Mouse (Mus musculus): Measurements from ENCODE around the gene Dock2. TPM values are rescaled to one million over a fixed set of nuclear protein-coding genes. Genes with fewer than 3 reads are reported as not detected.

The Dock2 gene
- polyA plus RNA-seq, 1 experiment from 2014 or later = 2.1 TPM

DNA sequence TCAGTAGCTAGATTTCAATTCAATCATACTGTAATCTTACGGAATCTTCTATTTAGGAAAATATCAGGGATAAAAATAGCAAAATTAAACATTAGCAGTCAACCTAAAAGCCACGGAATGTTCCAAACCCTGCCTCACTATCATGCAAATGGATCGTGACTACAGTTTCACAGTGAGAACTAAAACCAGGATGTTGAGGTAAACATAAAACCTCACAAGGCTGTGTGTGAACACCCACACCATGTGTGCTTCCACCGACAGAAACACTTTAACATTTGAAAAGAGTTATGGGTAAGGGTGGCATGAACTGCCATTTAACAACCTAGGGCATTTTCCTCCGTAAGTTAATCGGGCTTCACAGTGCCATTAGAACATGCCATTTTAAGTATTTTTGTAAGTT is 294.1 kb downstream of the Dock2 start:
- Histone ChIP-seq H3K36me3 (no peaks in the 10 kb centered on the region), H3K9me3 (replicated peaks) (no peaks in the 10 kb centered on the region), H3K4me2 (replicated peaks) (no peak overlapping the region), H3K27ac (replicated peaks) (no peak overlapping the region), H3K4me3 (replicated peaks) (no peak overlapping the region), H3K4me1 (no peaks in the 10 kb centered on the region), H3K9ac (no peak overlapping the region), H3K27me3 (no peaks in the 10 kb centered on the region)
- 63% methylated on average over 6 of the region's 6 CpGs for WGBS
- no peak for ATAC-seq (ENCODE audit: insufficient number of reproducible peaks, low FRiP score, low TSS enrichment, low read depth)

GRCm38 (mm10) chr11:34479301-34479700 is 304.4 kb downstream of the Dock2 start:
- H3K27me3 ChIP-seq = no peaks in the 10 kb centered on the region
- no peak overlapping the region for H3K4me3 ChIP-seq (replicated peaks)
- no peak overlapping the region for H3K4me2 ChIP-seq (replicated peaks)
- ATAC-seq (ENCODE audit: insufficient number of reproducible peaks, low FRiP score, low TSS enrichment, low read depth) = no peak
- no peak overlapping the region for H3K9ac ChIP-seq
- H3K27ac ChIP-seq (replicated peaks) = no peak overlapping the region
- no peaks in the 10 kb centered on the region for H3K9me3 ChIP-seq (replicated peaks)
- no peaks in the 10 kb centered on the region for H3K4me1 ChIP-seq
- 81% methylated on average over 5 of the region's 5 CpGs for WGBS
- H3K36me3 ChIP-seq = no peaks in the 10 kb centered on the region

GRCm38 (mm10) chr11:34469792-34470191 is 313.9 kb downstream of the Dock2 start:
- Histone ChIP-seq H3K36me3 (no peaks in the 10 kb centered on the region), H3K9me3 (replicated peaks) (no peaks in the 10 kb centered on the region), H3K4me1 (no peaks in the 10 kb centered on the region), H3K27me3 (no peaks in the 10 kb centered on the region), H3K9ac (no peak overlapping the region), H3K27ac (replicated peaks) (no peak overlapping the region), H3K4me2 (replicated peaks) (no peak overlapping the region), H3K4me3 (replicated peaks) (no peak overlapping the region)
- no peak for ATAC-seq (ENCODE audit: insufficient number of reproducible peaks, low FRiP score, low TSS enrichment, low read depth)
- 72% methylated on average over 2 of the region's 2 CpGs for whole genome bisulfite sequencing

GRCm38 (mm10) chr11:34468571-34468970 is 315.1 kb downstream of the Dock2 start:
- H3K4me1 ChIP-seq = no peaks in the 10 kb centered on the region

GRCm38 (mm10) chr11:34467056-34467455 is 316.6 kb downstream of the Dock2 start:
- 69% methylated on average over 1 of the region's 1 CpGs for WGBS
- Histone ChIP-seq H3K27me3 (no peaks in the 10 kb centered on the region), H3K4me2 (replicated peaks) (no peak overlapping the region), H3K36me3 (no peaks in the 10 kb centered on the region), H3K27ac (replicated peaks) (no peak overlapping the region), H3K9me3 (replicated peaks) (no peaks in the 10 kb centered on the region), H3K4me3 (replicated peaks) (no peak overlapping the region), H3K9ac (no peak overlapping the region), H3K4me1 (no peaks in the 10 kb centered on the region)
- ATAC-seq (ENCODE audit: insufficient number of reproducible peaks, low FRiP score, low TSS enrichment, low read depth) = no peak

More at GRCm38 (mm10) chr11:34468571-34468970, 315.1 kb downstream of the Dock2 start:
- Histone ChIP-seq H3K9ac (no peak overlapping the region), H3K4me3 (replicated peaks) (no peak overlapping the region), H3K36me3 (no peaks in the 10 kb centered on the region), H3K9me3 (replicated peaks) (no peaks in the 10 kb centered on the region), H3K27ac (replicated peaks) (no peak overlapping the region), H3K27me3 (no peaks in the 10 kb centered on the region), H3K4me2 (replicated peaks) (no peak overlapping the region)
- 49% methylated on average over 3 of the region's 3 CpGs for WGBS
- no peak for ATAC-seq (ENCODE audit: insufficient number of reproducible peaks, low FRiP score, low TSS enrichment, low read depth)

DNA sequence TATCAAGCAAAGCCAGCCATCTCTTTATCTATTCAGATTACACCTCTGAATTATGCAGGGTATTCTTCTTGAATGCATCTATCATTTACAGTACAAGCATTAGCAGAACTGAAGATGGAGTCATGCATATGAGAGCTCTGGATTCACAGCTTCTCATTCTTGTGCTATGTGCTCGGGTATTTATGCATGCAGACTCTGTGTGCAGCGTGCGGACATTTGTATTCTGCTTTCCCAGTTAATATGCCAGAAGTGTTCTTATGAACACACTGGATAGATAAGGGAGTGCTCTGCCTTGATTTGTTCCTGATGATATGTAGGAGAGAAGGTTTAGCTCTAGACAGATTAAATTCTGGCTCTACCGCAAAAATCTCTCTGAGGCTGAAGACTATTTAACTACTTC is 333.7 kb downstream of the Dock2 start:
- Histone ChIP-seq H3K4me1 (no peaks in the 10 kb centered on the region), H3K4me2 (replicated peaks) (no peak overlapping the region), H3K9me3 (replicated peaks) (no peaks in the 10 kb centered on the region), H3K36me3 (no peaks in the 10 kb centered on the region), H3K27me3 (no peaks in the 10 kb centered on the region), H3K9ac (no peak overlapping the region), H3K27ac (replicated peaks) (no peak overlapping the region), H3K4me3 (replicated peaks) (no peak overlapping the region)
- ATAC-seq (ENCODE audit: insufficient number of reproducible peaks, low FRiP score, low TSS enrichment, low read depth) = no peak
- 88% methylated on average over 4 of the region's 4 CpGs for WGBS

DNA sequence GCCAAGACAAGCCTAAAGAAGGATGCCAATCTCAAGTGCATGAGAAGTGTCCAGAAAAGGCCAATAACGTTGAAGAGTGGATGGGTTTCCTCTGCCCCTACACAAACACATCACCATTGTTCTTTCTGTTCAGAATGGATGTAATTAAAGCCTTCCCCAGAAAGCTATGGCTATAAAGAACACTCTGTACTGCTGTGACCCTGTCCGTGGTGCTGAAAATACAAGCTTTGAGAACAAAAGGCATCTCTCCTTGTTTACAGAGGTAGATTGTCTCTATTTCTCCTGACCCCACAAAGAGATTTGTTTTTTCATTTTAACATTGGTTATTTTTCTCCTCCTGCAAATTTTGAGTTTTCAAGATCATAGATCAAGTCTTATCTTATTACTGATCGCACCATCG is 335.8 kb downstream of the Dock2 start:
- H3K9ac ChIP-seq = no peak overlapping the region
- H3K4me1 ChIP-seq = no peaks in the 10 kb centered on the region
- WGBS = 43% methylated on average over 4 of the region's 4 CpGs
- ATAC-seq (ENCODE audit: insufficient number of reproducible peaks, low FRiP score, low TSS enrichment, low read depth) = no peak
- no peak overlapping the region for H3K27ac ChIP-seq (replicated peaks)
- H3K27me3 ChIP-seq = no peaks in the 10 kb centered on the region
- no peaks in the 10 kb centered on the region for H3K9me3 ChIP-seq (replicated peaks)
- no peaks in the 10 kb centered on the region for H3K36me3 ChIP-seq
- H3K4me3 ChIP-seq (replicated peaks) = no peak overlapping the region
- no peak overlapping the region for H3K4me2 ChIP-seq (replicated peaks)

- no peaks in the 10 kb centered on the region for H3K36me3 ChIP-seq
- ATAC-seq (ENCODE audit: insufficient number of reproducible peaks, low FRiP score, low TSS enrichment, low read depth) = no peak
- H3K27ac ChIP-seq (replicated peaks) = no peak overlapping the region
- WGBS = 57% methylated on average over 2 of the region's 2 CpGs
- no peak overlapping the region for H3K4me2 ChIP-seq (replicated peaks)
- no peaks in the 10 kb centered on the region for H3K9me3 ChIP-seq (replicated peaks)
- H3K27me3 ChIP-seq = no peaks in the 10 kb centered on the region
- H3K4me1 ChIP-seq = no peaks in the 10 kb centered on the region
- H3K9ac ChIP-seq = no peak overlapping the region
- H3K4me3 ChIP-seq (replicated peaks) = no peak overlapping the region
Observed at GRCm38 (mm10) chr11:34438429-34438828, 345.3 kb downstream of the Dock2 start.

DNA sequence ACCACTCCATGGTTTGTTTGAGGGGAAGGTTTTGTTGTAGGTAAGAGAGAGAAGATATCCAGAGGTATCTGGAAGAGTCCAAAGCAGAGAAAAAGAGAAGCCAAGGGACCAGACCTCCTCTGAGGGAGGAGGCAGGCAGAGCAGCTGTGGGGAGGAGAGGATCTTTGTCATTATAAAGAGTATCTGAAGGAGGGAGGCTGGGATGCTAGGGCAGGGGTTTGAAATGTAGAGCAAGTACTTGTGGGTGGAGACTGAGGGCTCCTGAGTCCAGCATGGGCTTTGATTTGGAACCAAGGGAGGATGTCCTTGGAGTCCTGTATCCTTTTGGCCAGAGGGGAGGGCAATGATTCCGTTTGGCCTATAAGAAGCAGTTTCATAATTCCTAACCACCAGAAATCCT is 346.2 kb downstream of the Dock2 start:
- Histone ChIP-seq H3K9me3 (replicated peaks) (no peaks in the 10 kb centered on the region), H3K27ac (replicated peaks) (no peak overlapping the region), H3K36me3 (no peaks in the 10 kb centered on the region), H3K27me3 (no peaks in the 10 kb centered on the region), H3K4me2 (replicated peaks) (no peak overlapping the region), H3K4me1 (no peaks in the 10 kb centered on the region), H3K4me3 (replicated peaks) (no peak overlapping the region), H3K9ac (no peak overlapping the region)
- 59% methylated on average over 1 of the region's 1 CpGs for WGBS
- ATAC-seq (ENCODE audit: insufficient number of reproducible peaks, low FRiP score, low TSS enrichment, low read depth) = no peak

DNA sequence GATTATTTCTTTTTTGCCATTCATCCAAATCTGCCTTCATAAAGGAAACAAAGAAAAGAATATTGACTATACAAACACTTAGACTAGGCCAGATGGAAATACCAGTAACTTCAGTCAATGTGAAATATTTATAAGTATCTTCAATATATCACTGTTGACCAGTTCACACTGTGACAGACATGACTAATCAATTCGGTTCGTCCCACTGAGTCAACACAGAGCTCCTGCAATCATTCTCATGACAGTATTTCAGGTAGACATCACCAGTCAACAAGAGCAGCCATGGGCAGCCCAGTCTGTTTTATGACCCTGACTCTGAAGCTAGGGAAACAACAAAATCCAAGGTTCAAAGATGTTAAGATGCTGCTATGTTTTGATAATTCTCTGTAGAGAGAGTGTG is 351.7 kb downstream of the Dock2 start:
- 87% methylated on average over 2 of the region's 2 CpGs for WGBS
- no peak overlapping the region for H3K4me2 ChIP-seq (replicated peaks)
- no peaks in the 10 kb centered on the region for H3K36me3 ChIP-seq
- no peak for ATAC-seq (ENCODE audit: insufficient number of reproducible peaks, low FRiP score, low TSS enrichment, low read depth)
- no peak overlapping the region for H3K9ac ChIP-seq
- H3K27ac ChIP-seq (replicated peaks) = no peak overlapping the region
- no peaks in the 10 kb centered on the region for H3K9me3 ChIP-seq (replicated peaks)
- H3K4me1 ChIP-seq = no peaks in the 10 kb centered on the region
- no peaks in the 10 kb centered on the region for H3K27me3 ChIP-seq
- no peak overlapping the region for H3K4me3 ChIP-seq (replicated peaks)

- H3K36me3 ChIP-seq = no peaks in the 10 kb centered on the region
- no peak overlapping the region for H3K9ac ChIP-seq
- H3K4me1 ChIP-seq = no peaks in the 10 kb centered on the region
- H3K4me2 ChIP-seq (replicated peaks) = no peak overlapping the region
- ATAC-seq (ENCODE audit: insufficient number of reproducible peaks, low FRiP score, low TSS enrichment, low read depth) = no peak
- 63% methylated on average over 5 of the region's 5 CpGs for WGBS
- no peak overlapping the region for H3K27ac ChIP-seq (replicated peaks)
- no peaks in the 10 kb centered on the region for H3K9me3 ChIP-seq (replicated peaks)
- H3K27me3 ChIP-seq = no peaks in the 10 kb centered on the region
- no peak overlapping the region for H3K4me3 ChIP-seq (replicated peaks)
Observed at GRCm38 (mm10) chr11:34431371-34431770, 352.3 kb downstream of the Dock2 start.

DNA sequence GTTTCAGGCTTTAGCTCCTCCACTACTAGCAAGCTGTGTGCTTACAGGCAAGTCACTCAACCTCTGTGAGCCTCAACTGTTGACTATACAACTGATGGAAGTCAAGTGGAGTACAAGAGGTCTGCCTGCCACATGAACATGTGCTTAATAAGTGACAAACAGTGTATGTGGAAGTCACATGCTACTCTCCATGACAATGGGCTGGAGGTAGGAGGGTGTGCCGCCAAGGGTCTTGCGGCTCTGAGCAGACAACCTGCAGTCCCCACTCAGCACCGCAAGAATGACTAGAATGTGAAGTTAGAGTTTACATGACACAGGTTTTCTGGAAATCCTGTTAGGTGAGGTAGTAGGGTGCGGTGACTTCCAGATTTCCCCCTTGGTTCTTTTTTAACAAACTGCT is 352.8 kb downstream of the Dock2 start:
- no peak for ATAC-seq (ENCODE audit: insufficient number of reproducible peaks, low FRiP score, low TSS enrichment, low read depth)
- Histone ChIP-seq H3K4me1 (no peaks in the 10 kb centered on the region), H3K4me2 (replicated peaks) (no peak overlapping the region), H3K4me3 (replicated peaks) (no peak overlapping the region), H3K36me3 (no peaks in the 10 kb centered on the region), H3K27me3 (no peaks in the 10 kb centered on the region), H3K27ac (replicated peaks) (no peak overlapping the region), H3K9ac (no peak overlapping the region), H3K9me3 (replicated peaks) (no peaks in the 10 kb centered on the region)
- 73% methylated on average over 4 of the region's 4 CpGs for WGBS
